Mouse (Mus musculus): Measurements from ENCODE around the gene Rhcg. TPM values are rescaled to one million over a fixed set of nuclear protein-coding genes. Genes with fewer than 3 reads are reported as not detected.

The Rhcg gene
- polyA plus RNA-seq, 1 experiment = 0.08 TPM

GRCm38 (mm10) chr7:79589763-79590559 is 27.5 kb downstream of the Rhcg start:
- Histone ChIP-seq H3K4me3 (replicated peaks) (no peak overlapping the region), H3K27me3 (ENCODE audit: control insufficient read depth) (peaks cover 64% of the 10 kb centered on the region), H3K4me1 (ENCODE audit: control insufficient read depth) (no peaks in the 10 kb centered on the region), H3K36me3 (ENCODE audit: control insufficient read depth) (no peaks in the 10 kb centered on the region), H3K9me3 (ENCODE audit: control insufficient read depth, low read length) (no peaks in the 10 kb centered on the region)
- no peak for TF ChIP-seq TAL1 (IDR thresholded peaks at IDR 0.05; ENCODE audit: low read length)
- no peak for TF ChIP-seq GATA1 (IDR thresholded peaks at IDR 0.05; ENCODE audit: low read length)

- Histone ChIP-seq H3K36me3 (ENCODE audit: control insufficient read depth) (no peaks in the 10 kb centered on the region), H3K9me3 (ENCODE audit: control insufficient read depth, low read length) (no peaks in the 10 kb centered on the region), H3K4me1 (ENCODE audit: control insufficient read depth) (no peaks in the 10 kb centered on the region), H3K4me3 (replicated peaks) (no peak overlapping the region), H3K27me3 (ENCODE audit: control insufficient read depth) (peaks cover 48% of the 10 kb centered on the region)
- TF ChIP-seq GATA1 (IDR thresholded peaks at IDR 0.05; ENCODE audit: low read length) (no peak), TAL1 (IDR thresholded peaks at IDR 0.05; ENCODE audit: low read length) (no peak)
These were observed 29.2 kb downstream of the Rhcg start for GRCm38 (mm10) chr7:79588284-79588683.

GRCm38 (mm10) chr7:79578851-79579241 is 38.6 kb downstream of the Rhcg start:
- TF ChIP-seq GATA1 (IDR thresholded peaks at IDR 0.05; ENCODE audit: low read length) (no peak), TAL1 (IDR thresholded peaks at IDR 0.05; ENCODE audit: low read length) (no peak)
- H3K9me3 ChIP-seq (ENCODE audit: control insufficient read depth, low read length) = no peaks in the 10 kb centered on the region
- H3K27me3 ChIP-seq (ENCODE audit: control insufficient read depth) = peaks cover 42% of the 10 kb centered on the region
- H3K36me3 ChIP-seq (ENCODE audit: control insufficient read depth) = no peaks in the 10 kb centered on the region
- H3K4me3 ChIP-seq (replicated peaks) = no peak overlapping the region
- H3K4me1 ChIP-seq (ENCODE audit: control insufficient read depth) = no peaks in the 10 kb centered on the region

GRCm38 (mm10) chr7:79577931-79578850 is 39.3 kb downstream of the Rhcg start:
- TF ChIP-seq TAL1 (IDR thresholded peaks at IDR 0.05; ENCODE audit: low read length) (no peak), GATA1 (IDR thresholded peaks at IDR 0.05; ENCODE audit: low read length) (no peak)
- Histone ChIP-seq H3K27me3 (ENCODE audit: control insufficient read depth) (peaks cover 42% of the 10 kb centered on the region), H3K36me3 (ENCODE audit: control insufficient read depth) (no peaks in the 10 kb centered on the region), H3K4me3 (replicated peaks) (no peak overlapping the region), H3K9me3 (ENCODE audit: control insufficient read depth, low read length) (no peaks in the 10 kb centered on the region), H3K4me1 (ENCODE audit: control insufficient read depth) (no peaks in the 10 kb centered on the region)

GRCm38 (mm10) chr7:79577096-79577874 is 40.2 kb downstream of the Rhcg start:
- no peaks in the 10 kb centered on the region for H3K36me3 ChIP-seq (ENCODE audit: control insufficient read depth)
- H3K4me3 ChIP-seq (replicated peaks) = no peak overlapping the region
- H3K9me3 ChIP-seq (ENCODE audit: control insufficient read depth, low read length) = no peaks in the 10 kb centered on the region
- no peak for TF ChIP-seq TAL1 (IDR thresholded peaks at IDR 0.05; ENCODE audit: low read length)
- no peak for TF ChIP-seq GATA1 (IDR thresholded peaks at IDR 0.05; ENCODE audit: low read length)
- no peaks in the 10 kb centered on the region for H3K4me1 ChIP-seq (ENCODE audit: control insufficient read depth)
- H3K27me3 ChIP-seq (ENCODE audit: control insufficient read depth) = peaks cover 40% of the 10 kb centered on the region

GRCm38 (mm10) chr7:79576659-79577058 is 40.8 kb downstream of the Rhcg start:
- TF ChIP-seq GATA1 (IDR thresholded peaks at IDR 0.05; ENCODE audit: low read length) (no peak), TAL1 (IDR thresholded peaks at IDR 0.05; ENCODE audit: low read length) (no peak)
- Histone ChIP-seq H3K4me1 (ENCODE audit: control insufficient read depth) (no peaks in the 10 kb centered on the region), H3K27me3 (ENCODE audit: control insufficient read depth) (peaks cover 40% of the 10 kb centered on the region), H3K4me3 (replicated peaks) (no peak overlapping the region), H3K36me3 (ENCODE audit: control insufficient read depth) (no peaks in the 10 kb centered on the region), H3K9me3 (ENCODE audit: control insufficient read depth, low read length) (no peaks in the 10 kb centered on the region)

- Histone ChIP-seq H3K9me3 (ENCODE audit: control insufficient read depth, low read length) (no peaks in the 10 kb centered on the region), H3K4me3 (replicated peaks) (no peak overlapping the region), H3K27me3 (ENCODE audit: control insufficient read depth) (peaks cover 14% of the 10 kb centered on the region), H3K36me3 (ENCODE audit: control insufficient read depth) (no peaks in the 10 kb centered on the region), H3K4me1 (ENCODE audit: control insufficient read depth) (no peaks in the 10 kb centered on the region)
- TF ChIP-seq TAL1 (IDR thresholded peaks at IDR 0.05; ENCODE audit: low read length) = no peak
- no peak for TF ChIP-seq GATA1 (IDR thresholded peaks at IDR 0.05; ENCODE audit: low read length)
These were observed 45.2 kb downstream of the Rhcg start for GRCm38 (mm10) chr7:79572191-79572818.

- no peaks in the 10 kb centered on the region for H3K9me3 ChIP-seq (ENCODE audit: control insufficient read depth, low read length)
- no peaks in the 10 kb centered on the region for H3K4me1 ChIP-seq (ENCODE audit: control insufficient read depth)
- TF ChIP-seq TAL1 (IDR thresholded peaks at IDR 0.05; ENCODE audit: low read length) = no peak
- no peak for TF ChIP-seq GATA1 (IDR thresholded peaks at IDR 0.05; ENCODE audit: low read length)
- H3K4me3 ChIP-seq (replicated peaks) = no peak overlapping the region
- 0 out of 2 replicates have a peak, but pooled peaks cover 2% of the 10 kb centered on the region for H3K27me3 ChIP-seq (ENCODE audit: control insufficient read depth)
- H3K36me3 ChIP-seq (ENCODE audit: control insufficient read depth) = no peaks in the 10 kb centered on the region
These were observed 48.4 kb downstream of the Rhcg start for GRCm38 (mm10) chr7:79568937-79569535.

All from erythroblast, embryonic 14.5 days (primary cell).